Mouse (Mus musculus) stomach, embryonic 16.5 days (tissue): ENCODE results near the gene Snrnp25. TPM values are rescaled to one million over a fixed set of nuclear protein-coding genes. Genes with fewer than 3 reads are reported as not detected.

ENCODE experiments used
- ATAC-seq: fragments of 200-750 bp; cut with Nextera tagmentation; 2 replicates; pipeline ENCODE4 v1.8.0; 2017; ENCODE audit warnings: moderate number of reproducible peaks, moderate TSS enrichment; ENCODE audit not compliant: insufficient read depth, low FRiP score
- H3K27ac ChIP-seq: fragments of 300-500 bp; sonication (generic); 2 replicates; pipeline ENCODE4 v1.5.1; 2014; ENCODE audit warnings: low read length
- H3K27me3 ChIP-seq: fragments of 300-500 bp; sonication (generic); 2 replicates; pipeline ENCODE4 v1.6.1; 2014; ENCODE audit warnings: low read length, control low read depth, mixed read lengths; ENCODE audit not compliant: control insufficient read depth, insufficient read depth
- H3K36me3 ChIP-seq: fragments of 300-500 bp; sonication (generic); 2 replicates; pipeline ENCODE4 v1.6.1; 2014; ENCODE audit warnings: low read length; ENCODE audit not compliant: control insufficient read depth, insufficient read depth
- H3K4me1 ChIP-seq: fragments of 300-500 bp; sonication (generic); 2 replicates; pipeline ENCODE4 v1.6.1; 2014; ENCODE audit warnings: low read length, control low read depth, mixed read lengths; ENCODE audit not compliant: control insufficient read depth, insufficient read depth
- H3K4me2 ChIP-seq: fragments of 300-500 bp; sonication (generic); 2 replicates; pipeline ENCODE4 v1.6.1; 2014; ENCODE audit warnings: low read depth, low read length, mixed read lengths
- H3K4me3 ChIP-seq: fragments of 300-500 bp; sonication (generic); replicated peaks from 2 replicates; pipeline ENCODE4 v1.5.1; 2014; ENCODE audit warnings: mild to moderate bottlenecking, low read length
- H3K9ac ChIP-seq: fragments of 300-500 bp; sonication (generic); 2 replicates; pipeline ENCODE4 v1.6.1; 2014; ENCODE audit warnings: low read length
- H3K9me3 ChIP-seq: fragments of 300-500 bp; sonication (generic); replicated peaks from 2 replicates; pipeline ENCODE4 v1.6.1; 2016; ENCODE audit warnings: low read length, control low read depth; ENCODE audit not compliant: control insufficient read depth
- WGBS: fragments of 180-500 bp; shearing (Covaris S2); extraction: QIAGEN DNeasy Blood & Tissue Kit; methylation state at CpG from one replicate; pipeline ENCODE4 v1.1.7; 2014; 5-methylcytosine and 5-hydroxymethylcytosine counted together
- polyA plus RNA-seq: library from polyadenylated mRNA; unstranded; fragments of >200 nt; fragmentation: Nextera tagmentation; extraction: Ambion mirVana; gene quantifications from 2 replicates; pipeline ENCODE4 v1.2.1, GENCODE M21; 2015

Gene Snrnp25
- polyA plus RNA-seq, 1 experiment from 2014 or later, result 44.9 TPM

- Histone ChIP-seq H3K9me3 (no peaks in the 10 kb centered on the region), H3K36me3 (peaks cover 7% of the 10 kb centered on the region; the same call in 1 of the 2 replicates), H3K4me2 (peak within 1 kb of the TSS; percentile 90), H3K4me3 (peak within 1 kb of the TSS; percentile 79), H3K9ac (peak within 1 kb of the TSS; percentile 88), H3K4me1 (peaks cover 40% of the 10 kb centered on the region), H3K27ac (peak within 1 kb of the TSS; percentile 95), H3K27me3 (no peaks in the 10 kb centered on the region)
- WGBS, result 4% methylated on average over 47 of the region's 47 CpGs
- ATAC-seq, result peak; percentile 82
Measured at GRCm38 (mm10) chr11:32226124-32226871, 21.1 kb downstream of the Snrnp25 start, which contains the start of gene Mpg. Mpg (plus strand) TSS chr11:32226505.

GRCm38 (mm10) chr11:32227041-32227440 lies 21.8 kb downstream of the Snrnp25 start:
- WGBS, result 33% methylated on average over 1 of the region's 1 CpGs

GRCm38 (mm10) chr11:32227555-32227954 lies 22.3 kb downstream of the Snrnp25 start:
- Histone ChIP-seq H3K9me3 (no peaks in the 10 kb centered on the region), H3K4me1 (peaks cover 36% of the 10 kb centered on the region), H3K36me3 (peaks cover 8% of the 10 kb centered on the region; the same call in 1 of the 2 replicates), H3K9ac (peak overlapping the region; percentile 88; the same call in 1 of the 2 replicates), H3K27me3 (no peaks in the 10 kb centered on the region), H3K4me3 (no peak overlapping the region), H3K4me2 (peak overlapping the region; percentile 90; the same call in 1 of the 2 replicates), H3K27ac (no peak overlapping the region)
- no peak for ATAC-seq
- 86% methylated on average over 9 of the region's 9 CpGs for WGBS

More at GRCm38 (mm10) chr11:32227041-32227440, 21.8 kb downstream of the Snrnp25 start:
- Histone ChIP-seq H3K9ac (peak overlapping the region; percentile 88), H3K4me3 (peak overlapping the region; percentile 79), H3K4me2 (peak overlapping the region; percentile 90), H3K27me3 (no peaks in the 10 kb centered on the region), H3K27ac (peak overlapping the region; percentile 95), H3K4me1 (peaks cover 40% of the 10 kb centered on the region), H3K36me3 (peaks cover 8% of the 10 kb centered on the region; the same call in 1 of the 2 replicates), H3K9me3 (no peaks in the 10 kb centered on the region)
- ATAC-seq, result no peak

GRCm38 (mm10) chr11:32228292-32228845 lies 23.2 kb downstream of the Snrnp25 start:
- ATAC-seq, result no peak
- Histone ChIP-seq H3K4me3 (no peak overlapping the region), H3K36me3 (peaks cover 8% of the 10 kb centered on the region; the same call in 1 of the 2 replicates), H3K4me2 (no peak overlapping the region), H3K9ac (no peak overlapping the region), H3K4me1 (peaks cover 29% of the 10 kb centered on the region), H3K9me3 (no peaks in the 10 kb centered on the region), H3K27me3 (no peaks in the 10 kb centered on the region), H3K27ac (no peak overlapping the region)
- 83% methylated on average over 3 of the region's 3 CpGs for WGBS

GRCm38 (mm10) chr11:32230220-32230619 lies 25.0 kb downstream of the Snrnp25 start:
- 82% methylated on average over 4 of the region's 4 CpGs for WGBS
- H3K36me3 ChIP-seq, result peaks cover 8% of the 10 kb centered on the region; the same call in 1 of the 2 replicates

GRCm38 (mm10) chr11:32231125-32231524 lies 25.9 kb downstream of the Snrnp25 start:
- Histone ChIP-seq H3K36me3 (peaks cover 8% of the 10 kb centered on the region; the same call in 1 of the 2 replicates), H3K4me2 (no peak overlapping the region), H3K27ac (no peak overlapping the region), H3K4me1 (peaks cover 23% of the 10 kb centered on the region), H3K9ac (no peak overlapping the region), H3K4me3 (no peak overlapping the region), H3K27me3 (no peaks in the 10 kb centered on the region), H3K9me3 (no peaks in the 10 kb centered on the region)
- 84% methylated on average over 2 of the region's 2 CpGs for WGBS
- ATAC-seq, result no peak

More at GRCm38 (mm10) chr11:32230220-32230619, 25.0 kb downstream of the Snrnp25 start:
- no peak overlapping the region for H3K4me2 ChIP-seq
- peaks cover 24% of the 10 kb centered on the region for H3K4me1 ChIP-seq
- no peak overlapping the region for H3K9ac ChIP-seq
- ATAC-seq, result no peak
- no peak overlapping the region for H3K4me3 ChIP-seq
- H3K9me3 ChIP-seq, result no peaks in the 10 kb centered on the region
- H3K27ac ChIP-seq, result no peak overlapping the region
- H3K27me3 ChIP-seq, result no peaks in the 10 kb centered on the region

DNA sequence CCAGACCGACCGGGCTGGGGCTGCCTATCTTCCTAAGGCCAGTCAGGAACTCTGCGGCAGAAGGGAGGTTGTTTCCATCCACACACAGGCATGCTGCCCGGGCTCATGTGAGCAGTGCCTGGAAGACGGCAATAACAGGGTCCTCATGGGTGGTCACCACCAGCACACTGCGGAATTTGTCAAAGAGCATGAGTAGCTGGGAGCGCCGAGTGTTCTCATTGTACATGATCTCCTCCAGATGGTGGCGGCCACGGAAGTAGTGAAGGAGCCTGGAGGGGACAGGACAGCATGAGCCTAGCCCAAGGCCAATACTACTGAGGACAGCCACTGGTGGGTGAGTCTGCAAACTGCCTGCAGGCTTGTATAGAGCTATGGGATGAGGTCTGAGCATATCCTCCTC lies 27.6 kb downstream of the Snrnp25 start:
- H3K4me1 ChIP-seq, result peaks cover 19% of the 10 kb centered on the region
- H3K4me3 ChIP-seq, result no peak overlapping the region
- 70% methylated on average over 10 of the region's 10 CpGs for WGBS
- ATAC-seq, result peak; percentile 23; the same call in 1 of the 2 replicates
- peaks cover 8% of the 10 kb centered on the region; the same call in 1 of the 2 replicates for H3K36me3 ChIP-seq
- H3K9ac ChIP-seq, result no peak overlapping the region
- H3K27ac ChIP-seq, result no peak overlapping the region
- no peaks in the 10 kb centered on the region for H3K9me3 ChIP-seq
- no peak overlapping the region for H3K4me2 ChIP-seq
- H3K27me3 ChIP-seq, result no peaks in the 10 kb centered on the region

DNA sequence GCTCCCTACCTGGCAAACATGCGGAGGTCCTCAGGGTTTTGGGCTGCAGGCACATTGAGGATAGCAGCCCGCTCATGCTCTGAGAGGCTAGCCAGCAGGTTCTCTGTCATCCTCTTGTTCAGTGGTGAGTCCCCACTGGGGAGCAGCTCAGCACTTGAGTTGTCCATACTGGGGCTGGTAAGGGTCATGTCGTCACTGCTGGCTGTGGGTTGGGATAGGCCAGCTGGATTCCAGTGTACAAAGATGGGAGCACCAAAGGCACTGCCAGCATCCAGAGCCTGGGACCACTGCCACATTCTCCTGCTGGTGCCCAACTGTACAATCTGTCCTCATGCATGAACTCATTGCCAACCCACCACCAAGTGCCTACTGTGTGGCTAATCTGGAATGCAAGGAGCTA lies 28.7 kb downstream of the Snrnp25 start:
- H3K9ac ChIP-seq, result no peak overlapping the region
- H3K9me3 ChIP-seq, result no peaks in the 10 kb centered on the region
- H3K27ac ChIP-seq, result no peak overlapping the region
- no peaks in the 10 kb centered on the region for H3K27me3 ChIP-seq
- 95% methylated on average over 3 of the region's 3 CpGs for WGBS
- H3K36me3 ChIP-seq, result 0 out of 2 replicates have a peak, but pooled peaks cover 8% of the 10 kb centered on the region
- ATAC-seq, result no peak
- H3K4me2 ChIP-seq, result no peak overlapping the region
- peaks cover 19% of the 10 kb centered on the region for H3K4me1 ChIP-seq
- no peak overlapping the region for H3K4me3 ChIP-seq
